Mouse (Mus musculus): ENCODE data around the gene Dhx58.
"Not testable (repeated sequence)": the region's sequence is repeated elsewhere in the genome, so short reads cannot be mapped to it uniquely, and the experiment has no call there.

The Dhx58 gene

DNA sequence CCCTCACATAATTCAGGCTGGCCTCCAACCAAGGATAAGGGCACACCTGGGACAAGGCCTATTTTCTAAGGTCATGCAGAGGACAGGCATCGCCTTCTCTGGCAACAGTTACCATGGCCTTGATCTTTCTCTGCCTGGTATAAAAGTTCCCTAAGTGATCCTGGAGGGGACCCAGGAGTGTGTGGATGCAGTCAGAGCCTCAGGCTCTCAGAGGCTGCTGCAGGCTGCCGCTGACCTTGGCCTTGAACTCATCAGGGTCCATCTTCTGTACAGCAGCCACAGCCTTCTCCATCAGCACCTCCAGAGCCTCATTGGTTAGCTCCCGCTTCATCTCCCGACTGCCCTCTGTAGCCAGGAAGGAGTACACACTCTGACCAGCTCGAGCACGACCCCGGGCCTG, 6.2 kb downstream of the Dhx58 start:
- DNase-seq: no peak

DNA sequence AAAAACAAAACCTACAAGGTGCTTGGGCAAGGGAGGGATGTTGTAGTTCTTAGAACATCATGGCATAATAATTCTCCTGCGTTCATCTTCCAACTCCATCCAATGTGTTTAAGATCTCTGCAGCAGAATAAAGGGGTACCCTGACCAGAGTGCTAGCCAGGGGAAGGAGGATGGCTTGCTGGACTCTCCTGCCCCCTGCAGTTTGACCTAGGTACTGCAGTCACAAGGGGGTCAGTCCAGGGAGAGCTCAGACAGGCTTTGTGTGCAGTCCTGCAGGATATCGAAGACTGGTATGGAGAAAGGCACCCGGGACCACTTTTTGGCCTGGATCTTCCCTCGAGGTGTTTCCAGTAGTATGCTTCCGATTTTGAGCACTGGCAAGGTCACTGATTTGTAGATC, 9.1 kb downstream of the Dhx58 start:
- DNase-seq: peak; percentile 77

DNA sequence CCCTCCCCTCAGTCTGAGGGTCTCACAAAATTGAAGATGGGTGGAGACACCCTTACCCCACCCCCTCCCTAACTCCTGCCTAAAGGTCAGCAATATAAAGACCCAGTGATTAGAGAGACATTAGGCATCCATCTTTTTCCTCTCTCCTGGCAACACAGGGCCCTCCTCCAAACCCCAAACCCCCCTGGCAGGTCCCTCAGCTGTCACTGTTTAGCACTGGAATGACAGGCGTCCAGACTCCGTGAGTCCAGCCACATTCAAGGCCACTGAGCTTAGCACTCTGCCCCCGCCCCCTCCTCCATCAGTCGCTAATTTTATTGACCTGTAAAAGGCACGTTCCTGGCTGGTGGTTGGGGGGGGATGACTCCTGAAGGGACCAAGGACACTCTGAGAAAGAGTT, 10.9 kb downstream of the Dhx58 start:
- no peak for DNase-seq

DNA sequence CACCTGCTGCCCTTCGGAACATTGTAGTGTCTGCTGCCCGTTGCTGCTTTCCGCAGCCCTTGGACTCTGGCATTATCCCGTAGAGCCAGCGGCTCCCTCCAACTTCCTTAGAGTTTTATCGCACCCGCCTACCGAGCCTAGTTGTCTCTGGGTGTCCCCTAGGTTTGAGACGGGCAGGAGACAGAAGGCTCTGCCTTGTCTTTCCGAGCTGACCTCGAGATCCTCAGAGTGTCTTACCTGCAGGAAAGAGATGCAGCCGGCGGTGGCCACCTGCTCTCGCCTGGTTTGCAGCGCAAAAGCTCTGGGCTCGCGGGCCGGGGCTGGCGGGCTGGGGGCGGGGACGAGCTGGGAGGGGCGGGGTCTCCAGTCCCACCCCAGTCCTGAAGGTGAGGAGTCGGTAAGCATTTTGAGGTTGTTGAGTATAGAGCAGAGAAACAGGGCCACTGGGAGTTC, 11.9 kb downstream of the Dhx58 start, which contains the start of gene Zfp385c:
Gene Zfp385c (minus strand): TSS at position 292 of the 453 bp plus-strand sequence.
- DNase-seq: no peak

DNA sequence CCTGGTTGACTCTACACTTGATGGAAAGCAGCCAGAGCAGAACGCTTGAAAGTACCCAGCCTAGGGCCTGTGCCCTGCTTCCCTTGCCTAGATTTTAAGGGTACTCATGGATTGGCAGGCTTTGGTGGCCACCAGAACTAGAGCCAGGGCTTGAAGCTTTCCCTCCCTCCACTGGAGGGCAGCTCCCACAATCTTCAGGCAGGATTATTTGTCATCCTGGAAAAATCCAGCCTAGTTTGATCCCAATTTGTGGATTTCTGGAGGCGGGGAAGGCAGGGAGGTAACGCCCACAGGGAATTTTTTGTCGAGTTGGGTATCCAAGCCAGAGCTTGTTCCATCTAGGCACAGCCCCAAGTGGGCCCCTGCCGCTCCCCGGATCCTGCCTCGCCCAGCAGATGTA, 13.7 kb downstream of the Dhx58 start:
- DNase-seq: no peak

DNA sequence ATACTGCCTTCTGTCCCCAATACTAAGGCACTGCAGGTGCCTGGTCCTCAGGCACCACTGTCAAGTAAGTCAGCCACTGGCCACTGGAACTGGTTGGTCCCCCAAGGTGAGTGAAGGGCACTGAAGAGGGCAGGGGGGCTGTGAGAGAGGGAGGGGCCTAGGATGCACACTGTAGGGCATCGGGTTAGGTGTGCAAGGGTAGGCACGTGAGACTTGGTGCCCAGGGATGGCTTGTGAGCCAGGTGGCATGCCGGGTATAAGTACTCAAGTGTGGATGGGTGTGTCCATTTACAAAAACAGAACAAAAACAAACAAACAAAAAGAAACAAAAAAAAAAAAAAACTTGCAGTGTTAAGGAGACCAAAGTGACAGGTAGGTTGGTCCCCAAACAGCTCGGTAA, 15.6 kb downstream of the Dhx58 start:
- DNase-seq: no peak

DNA sequence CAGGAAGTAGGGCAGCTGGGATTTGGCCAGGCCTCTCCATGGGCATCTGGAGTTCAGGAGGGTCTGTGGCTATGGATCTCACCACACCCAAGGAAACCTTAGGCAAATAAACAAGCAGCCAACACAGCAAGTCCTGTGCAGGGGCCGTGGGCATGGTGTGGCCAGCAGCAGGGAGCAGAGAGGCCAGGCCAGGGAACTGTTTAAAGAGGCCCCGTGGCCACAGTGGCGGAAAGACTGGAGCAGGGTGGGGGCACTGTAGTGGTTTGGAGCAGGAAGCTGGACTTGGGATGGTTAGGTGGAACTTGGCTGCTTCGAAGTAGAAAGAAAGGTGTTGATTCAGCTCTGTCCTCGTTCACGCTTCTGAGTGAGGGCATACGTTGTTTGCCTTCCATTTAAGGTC, 16.8 kb downstream of the Dhx58 start:
- no peak for DNase-seq

DNA sequence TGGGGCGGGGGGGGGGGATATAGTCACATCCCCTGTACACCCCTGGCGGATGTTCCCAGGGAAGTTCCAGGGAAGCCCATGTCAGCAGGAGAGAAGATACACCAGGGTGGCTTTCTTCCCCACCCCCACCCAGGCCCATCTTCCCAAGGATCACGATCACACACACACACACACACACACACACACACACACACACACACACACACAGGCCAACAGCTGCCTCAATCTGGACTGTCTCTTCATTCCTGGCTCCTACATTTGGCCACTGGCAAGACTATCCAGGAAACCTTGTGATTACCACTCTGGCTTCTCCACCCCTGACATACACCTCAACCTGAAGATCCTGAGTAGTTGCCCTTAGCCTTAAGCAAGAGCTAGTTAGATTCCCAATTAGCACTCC, 18.7 kb downstream of the Dhx58 start:
- DNase-seq: no peak

DNA sequence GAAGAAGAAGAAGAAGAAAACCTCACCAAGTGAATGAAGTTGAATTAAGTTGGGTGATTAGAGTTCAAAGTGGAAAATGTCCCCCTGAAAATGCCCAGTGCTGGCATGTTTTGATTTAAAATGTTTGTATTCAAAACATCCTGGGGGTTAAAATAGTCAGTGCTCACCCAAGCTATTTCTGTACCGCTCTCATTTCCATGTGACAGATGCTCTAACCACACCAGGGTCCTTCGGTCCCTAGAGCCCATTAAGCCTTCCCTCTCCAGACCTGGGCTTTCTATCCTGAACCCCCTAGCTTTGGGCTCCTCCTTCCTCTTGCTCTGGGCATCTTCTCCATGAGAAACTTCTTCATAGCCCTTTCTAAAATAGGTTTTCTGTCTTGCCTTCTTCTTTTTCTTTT, 20.0 kb downstream of the Dhx58 start:
- no peak for DNase-seq

DNA sequence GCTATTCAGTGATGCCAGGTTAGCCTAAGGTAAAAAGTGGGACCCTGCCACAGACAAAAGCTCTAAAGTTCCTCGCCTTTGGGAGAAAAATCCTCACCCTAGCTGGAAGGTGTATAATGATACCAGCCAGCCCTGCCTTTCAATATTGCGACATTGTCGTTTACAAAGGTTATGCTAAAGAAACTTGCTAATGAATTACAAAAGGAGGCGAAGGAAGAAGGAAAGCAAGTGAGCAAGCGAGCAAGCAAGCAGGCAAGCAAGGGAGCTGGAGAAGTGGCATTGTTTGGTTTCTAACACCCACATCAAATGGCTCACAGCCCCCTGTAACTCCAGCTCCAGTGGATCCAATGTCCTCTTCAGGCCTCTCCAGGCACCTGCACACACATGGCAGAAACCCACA, 21.5 kb downstream of the Dhx58 start:
- DNase-seq: no peak

DNA sequence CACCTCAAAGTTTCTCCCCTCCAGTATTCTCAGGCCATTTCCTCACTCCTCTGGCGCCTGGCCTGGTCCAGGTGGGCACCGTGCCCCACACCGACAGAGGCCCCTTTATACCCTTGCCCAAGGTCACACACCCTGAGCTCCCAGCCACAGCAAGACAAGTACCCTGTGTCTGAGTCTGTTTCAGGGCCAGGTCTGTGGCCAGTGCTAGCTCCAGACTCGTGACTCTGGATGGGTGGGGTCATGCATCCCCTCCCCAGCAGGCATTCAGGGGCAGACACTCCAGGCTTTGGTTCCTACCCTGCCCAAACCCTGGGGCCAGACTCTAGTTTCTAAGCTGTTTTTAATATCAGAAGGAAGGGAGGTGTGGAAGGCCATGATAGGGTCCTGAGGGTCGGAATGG, 22.2 kb downstream of the Dhx58 start:
- no peak for DNase-seq

DNA sequence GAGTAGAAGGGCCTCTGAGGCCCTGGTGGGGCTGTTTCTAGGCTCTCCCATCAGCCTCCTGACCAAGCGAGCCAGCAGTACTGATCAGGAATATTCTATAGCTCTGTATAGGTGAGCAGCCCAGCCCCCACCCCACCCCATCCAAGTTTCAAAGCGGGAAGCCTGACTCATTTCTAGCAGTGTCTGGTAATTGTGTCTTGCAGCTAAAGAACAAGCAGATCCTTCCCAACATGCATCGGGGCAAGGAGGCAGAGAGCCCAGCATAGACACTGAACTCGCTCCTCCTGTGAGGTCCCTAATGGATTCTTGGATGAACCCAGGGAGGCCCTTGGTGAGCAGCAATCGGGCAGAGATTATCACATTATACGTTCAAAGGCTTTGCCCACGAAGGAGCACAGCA, 26.3 kb downstream of the Dhx58 start:
- DNase-seq: no peak

DNA sequence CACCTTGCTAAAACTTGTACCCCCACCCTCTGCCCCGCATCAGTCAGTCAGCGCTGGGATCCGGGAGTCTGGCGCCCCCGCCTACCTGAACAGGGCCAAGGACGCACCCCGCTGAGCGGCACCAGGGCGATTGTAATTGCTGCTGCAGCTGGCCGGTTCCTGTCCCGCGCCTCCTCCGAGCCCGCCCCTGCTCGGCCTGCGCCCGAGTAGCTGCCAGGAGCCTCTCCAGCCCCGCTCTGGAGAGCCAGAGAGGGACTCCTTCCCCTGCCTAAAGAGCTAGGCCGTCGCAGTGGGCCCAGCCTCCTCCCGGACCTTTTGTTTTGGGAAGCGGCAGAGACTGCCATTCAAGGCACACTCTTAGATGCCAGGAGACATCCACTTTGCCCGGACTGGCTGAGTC, 30.9 kb downstream of the Dhx58 start:
- no peak for DNase-seq

DNA sequence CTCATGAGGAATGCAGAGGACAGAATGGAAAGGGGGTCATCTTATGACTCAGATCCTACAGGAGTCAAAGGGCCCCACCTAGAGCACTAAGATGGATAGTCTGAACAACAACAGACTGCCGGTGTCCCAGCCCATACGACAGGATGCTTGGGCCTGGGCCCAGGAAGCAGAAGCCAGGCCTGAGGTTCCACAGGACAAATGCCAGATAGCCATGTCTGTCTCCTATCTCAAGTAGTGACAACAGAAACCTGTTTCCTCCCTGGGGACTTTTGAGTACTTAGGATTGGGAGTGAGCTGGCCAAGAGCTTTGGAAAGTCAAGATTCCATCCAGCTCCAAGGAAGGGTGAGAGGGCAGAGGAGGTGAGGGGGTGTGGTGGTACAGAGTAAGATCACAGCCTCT, 32.1 kb downstream of the Dhx58 start:
- no peak for DNase-seq

DNA sequence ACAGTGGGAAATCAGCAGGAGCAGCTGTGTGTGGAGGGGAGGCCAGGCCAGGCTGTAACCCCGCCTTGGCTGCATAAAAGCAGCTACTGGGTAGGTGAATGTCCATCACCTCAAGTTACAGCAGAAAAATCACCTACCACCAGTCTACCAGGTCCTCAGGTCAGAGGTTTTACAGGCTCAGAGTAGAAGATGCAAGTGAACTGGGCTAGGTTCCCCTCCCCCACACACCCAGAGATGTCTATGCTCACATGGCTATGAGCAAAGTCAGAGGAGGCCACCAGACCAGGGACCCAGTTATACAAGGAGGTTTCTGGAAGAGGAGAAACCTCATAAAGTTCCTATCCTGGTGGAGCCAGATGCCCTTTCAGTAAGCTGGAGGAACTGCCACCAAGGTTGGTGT, 33.0 kb downstream of the Dhx58 start:
- DNase-seq: no peak

DNA sequence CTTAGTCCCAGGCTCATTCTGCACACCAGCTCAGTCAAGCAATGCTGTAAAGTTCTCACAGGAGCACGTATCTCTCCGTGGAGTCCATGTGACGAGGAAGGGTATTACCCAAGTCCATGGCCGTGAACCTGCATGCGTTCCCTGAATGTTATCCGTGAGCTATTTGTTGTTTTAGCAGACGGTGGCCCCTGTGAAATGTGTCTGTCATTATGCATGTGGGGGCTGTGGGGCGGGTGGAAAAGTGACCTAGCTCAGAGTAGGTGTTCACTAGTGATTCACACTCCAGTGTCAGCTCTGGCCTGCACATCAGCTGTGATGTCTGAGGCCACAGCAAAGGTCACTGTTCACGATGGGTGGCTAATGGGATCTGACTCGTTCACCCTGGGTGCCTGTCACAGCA, 44.3 kb downstream of the Dhx58 start:
- DNase-seq: no peak

DNA sequence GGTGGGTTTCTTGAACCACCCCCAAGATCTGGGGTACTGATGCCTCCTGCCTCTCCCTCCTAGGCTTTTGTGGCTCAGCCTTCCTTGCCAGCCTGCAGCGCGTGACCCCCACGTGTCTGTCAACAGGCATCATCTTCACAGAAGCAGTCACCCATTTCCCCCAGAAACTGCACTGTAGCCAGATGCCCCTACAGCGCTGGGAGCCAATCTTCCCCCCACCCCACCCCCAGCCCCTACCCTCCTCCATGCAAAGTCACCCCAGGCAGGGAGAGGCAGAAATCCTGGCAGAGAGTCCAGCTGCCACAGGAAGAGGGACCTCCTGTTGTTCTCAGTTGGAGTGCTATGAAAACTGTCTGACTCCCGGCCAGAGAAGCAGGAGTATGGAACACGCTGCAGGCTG, 47.6 kb downstream of the Dhx58 start:
- no peak for DNase-seq

DNA sequence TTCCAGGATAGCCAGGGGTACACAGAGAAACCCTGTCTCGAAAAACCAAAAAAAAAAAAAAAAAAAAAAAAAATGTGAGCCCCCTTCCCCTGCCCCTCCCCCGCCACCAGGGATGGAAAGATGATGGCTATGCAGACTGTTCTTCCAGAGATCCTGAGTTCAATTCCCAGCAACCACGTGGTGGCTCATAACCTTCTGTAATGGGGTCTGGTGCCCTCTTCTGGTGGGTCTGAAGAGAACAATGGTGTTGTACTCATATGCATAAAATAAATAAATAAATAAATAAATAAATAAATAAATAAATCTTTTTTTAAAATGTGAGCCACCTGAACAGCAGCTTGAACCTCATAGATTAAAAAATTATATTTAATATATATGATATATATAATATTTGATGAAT, 48.5 kb downstream of the Dhx58 start:
- not testable (repeated sequence) for DNase-seq

DNA sequence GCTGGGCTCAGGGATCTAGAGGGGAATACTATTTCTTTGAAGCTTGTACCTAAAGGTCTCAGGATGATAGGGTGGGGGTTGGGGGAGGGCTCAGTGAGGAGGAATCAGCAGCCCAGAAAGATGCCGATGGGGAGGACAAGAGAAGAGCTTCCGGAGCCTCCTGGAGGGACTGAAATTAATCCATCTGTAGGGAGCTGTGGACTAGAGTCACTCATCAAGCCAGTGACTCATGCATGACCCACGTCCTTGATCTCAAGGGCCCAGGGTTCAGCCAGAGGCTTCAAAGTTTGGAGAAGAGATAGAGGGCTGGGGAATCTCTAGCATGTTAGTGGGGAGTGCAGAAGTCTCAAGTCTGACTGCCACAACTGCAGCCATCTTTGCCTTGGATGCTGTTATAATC, 52.3 kb downstream of the Dhx58 start:
- no peak for DNase-seq

DNA sequence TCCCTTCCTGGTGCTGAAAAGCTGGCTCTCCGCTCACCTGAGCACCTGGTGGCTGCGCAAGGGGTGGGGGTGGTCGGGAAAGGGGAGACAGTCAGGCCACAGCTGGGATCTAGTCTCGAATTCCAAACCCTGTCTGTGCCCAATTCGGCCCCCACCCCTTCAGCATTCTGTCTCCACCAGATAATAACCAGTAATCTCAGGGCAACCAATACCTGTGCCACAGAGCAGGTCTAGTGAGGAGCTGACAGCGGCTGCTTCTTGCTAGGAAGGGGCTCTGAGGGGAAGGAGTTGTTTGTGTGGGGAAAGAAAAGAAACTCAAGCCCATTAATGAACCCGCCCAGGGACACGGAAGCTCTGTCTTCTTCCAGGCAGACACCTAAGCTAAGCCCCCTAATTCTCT, 52.9 kb downstream of the Dhx58 start:
- DNase-seq: no peak

DNA sequence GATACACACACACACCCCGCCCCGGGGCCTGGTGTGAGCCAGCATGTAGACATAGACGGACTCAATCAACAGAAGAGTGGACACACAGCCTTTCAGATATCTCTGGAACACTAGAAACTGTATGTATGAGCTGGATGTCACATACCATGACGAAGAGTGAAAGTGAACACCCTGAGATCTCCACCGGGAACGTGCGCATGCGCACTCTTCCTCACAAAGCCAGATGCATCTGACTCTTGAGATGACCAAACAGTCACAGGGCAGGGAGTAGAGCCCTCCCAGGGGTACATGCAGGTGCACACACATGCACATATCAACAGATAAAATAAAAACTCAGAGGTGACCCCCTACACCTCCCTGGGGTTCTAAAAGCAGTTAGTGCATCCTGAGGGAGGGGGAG, 55.7 kb downstream of the Dhx58 start:
- DNase-seq: no peak

DNA sequence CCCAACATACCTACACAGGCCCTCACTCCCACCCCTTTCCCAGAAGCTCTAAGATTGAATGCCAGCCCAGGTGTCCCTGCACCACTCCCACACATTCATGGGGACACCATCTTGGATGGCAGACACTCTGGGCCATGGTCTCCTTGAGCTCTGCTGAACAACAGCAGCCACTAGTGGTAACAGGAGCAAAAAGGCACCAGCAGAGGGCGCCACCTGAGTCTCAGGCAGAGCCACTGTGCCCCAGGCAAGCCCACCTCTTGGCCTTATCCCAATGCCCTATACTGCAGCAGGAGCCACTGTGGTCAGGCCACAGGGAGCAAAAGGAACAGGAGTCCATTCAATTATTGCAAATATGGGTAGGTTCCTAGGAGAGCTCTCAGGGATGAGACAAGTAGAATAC, 57.8 kb downstream of the Dhx58 start:
- DNase-seq: peak; percentile 61

All from right cerebral cortex, postnatal 4 days (tissue).